Mouse (Mus musculus) T-helper 2 cell (primary cell): ENCODE results near the gene Atp6v1f.

Experiments
- in situ Hi-C: fragments of 300-600 bp; cut with MboI, MseI; formaldehyde crosslinking; loops from one replicate; pipeline ENCODE4 v1.15.1; 2025; ENCODE audit warnings: high pct_unique_total_duplicates

Atp6v1f gene

DNA sequence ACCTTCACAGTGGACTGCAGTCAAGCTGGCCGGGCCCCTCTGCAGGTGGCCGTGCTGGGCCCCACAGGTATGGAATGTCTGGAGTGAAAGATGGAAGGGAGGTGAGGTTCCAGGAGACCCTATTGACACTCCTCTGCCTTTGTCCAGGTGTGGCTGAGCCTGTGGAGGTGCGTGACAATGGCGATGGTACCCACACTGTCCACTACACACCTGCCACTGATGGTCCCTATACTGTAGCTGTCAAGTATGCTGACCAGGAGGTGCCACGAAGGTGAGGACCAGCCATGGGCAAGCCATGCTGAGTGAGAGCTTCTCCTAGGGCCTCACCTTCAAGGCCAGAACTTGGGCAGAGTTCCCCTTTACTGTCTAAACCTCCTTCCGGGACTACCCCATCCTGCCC is 16.9 kb upstream of the Atp6v1f start:
- in situ Hi-C loops: no loop called here

- in situ Hi-C loops: no loop called here
Measured at GRCm38 (mm10) chr6:29461502-29461901, 6.0 kb upstream of the Atp6v1f start.

GRCm38 (mm10) chr6:29463388-29463787 is 4.1 kb upstream of the Atp6v1f start:
- in situ Hi-C loops: no loop called here

- in situ Hi-C loops: no loop called here
Measured at GRCm38 (mm10) chr6:29468851-29469250, 1.3 kb downstream of the Atp6v1f start.

DNA sequence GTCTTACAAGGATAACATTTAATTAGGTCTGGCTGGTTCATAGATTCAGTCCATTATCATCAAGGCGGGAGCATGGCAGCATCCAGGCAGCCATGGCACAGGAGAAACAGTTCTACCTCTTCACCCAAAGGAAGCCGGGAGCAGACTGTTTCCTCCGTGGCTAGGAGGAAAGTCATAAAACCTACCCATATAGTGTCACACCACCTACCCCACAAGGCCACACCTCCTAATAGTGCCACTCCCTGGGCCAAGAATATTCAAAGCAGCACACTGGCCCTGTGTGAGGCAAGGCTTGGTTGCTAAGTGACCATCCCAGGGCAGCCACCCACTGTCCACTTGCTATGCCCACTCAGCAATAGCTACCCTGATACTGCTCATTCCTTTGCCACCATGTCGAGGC is 3.6 kb downstream of the Atp6v1f start, which contains the start of gene Atp6v1fnb:
TSS of gene Atp6v1fnb (plus strand) at position 301 of the 400 bp plus-strand sequence.
- in situ Hi-C loops: no loop called here

DNA sequence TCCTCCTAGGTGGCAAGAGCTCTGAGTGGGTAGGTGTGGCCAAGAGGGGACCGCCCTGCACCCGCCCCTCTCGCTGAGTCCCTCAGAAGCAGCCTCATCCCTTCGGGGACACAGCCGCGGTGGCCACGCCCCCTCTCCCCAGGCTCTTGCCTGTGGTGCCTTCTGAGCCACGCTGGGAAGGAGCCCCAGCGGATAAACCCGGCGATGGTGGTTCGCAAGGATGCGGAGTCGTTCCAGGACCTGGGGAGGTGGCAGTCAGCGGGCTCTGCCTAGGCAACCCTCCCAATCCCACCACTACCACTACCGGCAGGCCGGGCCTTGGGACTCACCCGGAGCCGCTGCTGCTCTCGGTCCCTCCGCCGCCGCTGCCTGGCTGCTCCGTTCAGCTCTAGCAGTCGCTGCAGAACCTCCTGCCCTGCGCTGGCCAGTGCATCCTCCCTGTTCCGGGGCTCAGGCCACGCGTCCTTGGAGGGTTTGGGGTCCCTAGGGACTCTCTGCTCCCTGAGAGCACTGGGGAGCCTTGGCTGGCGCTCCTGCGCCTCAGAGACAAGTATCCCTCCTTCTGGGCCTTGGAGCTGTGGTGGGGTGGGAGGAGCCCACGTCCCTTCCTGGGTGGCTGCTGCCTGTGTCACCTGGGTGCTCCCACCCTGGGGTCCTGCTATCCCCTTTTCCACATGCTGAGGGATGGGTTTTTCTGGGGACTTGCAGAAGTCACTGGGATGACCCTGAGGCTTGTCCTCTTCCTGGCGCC is 6.6 kb downstream of the Atp6v1f start:
- in situ Hi-C loops: no loop called here

DNA sequence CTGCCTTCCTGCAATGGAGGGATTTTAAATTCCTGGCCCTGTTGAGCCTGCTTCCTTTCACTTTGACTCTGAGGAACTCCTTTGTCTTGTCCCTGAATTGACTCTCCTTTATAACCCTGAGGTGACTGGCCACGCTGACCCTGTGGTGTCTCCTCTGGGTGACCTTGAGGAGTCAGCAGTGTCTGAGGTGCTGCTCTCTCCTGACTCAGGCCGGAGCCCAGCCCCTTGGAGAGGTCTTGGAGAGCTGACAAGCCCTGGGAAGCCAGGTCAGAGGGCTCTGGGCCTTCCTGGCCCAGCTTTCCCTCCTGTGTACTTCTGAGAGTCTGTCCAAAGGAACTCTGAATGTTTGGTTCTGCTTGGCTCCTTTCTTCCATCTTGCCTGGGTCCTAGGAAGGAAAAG is 7.2 kb downstream of the Atp6v1f start:
- in situ Hi-C loops: no loop called here

DNA sequence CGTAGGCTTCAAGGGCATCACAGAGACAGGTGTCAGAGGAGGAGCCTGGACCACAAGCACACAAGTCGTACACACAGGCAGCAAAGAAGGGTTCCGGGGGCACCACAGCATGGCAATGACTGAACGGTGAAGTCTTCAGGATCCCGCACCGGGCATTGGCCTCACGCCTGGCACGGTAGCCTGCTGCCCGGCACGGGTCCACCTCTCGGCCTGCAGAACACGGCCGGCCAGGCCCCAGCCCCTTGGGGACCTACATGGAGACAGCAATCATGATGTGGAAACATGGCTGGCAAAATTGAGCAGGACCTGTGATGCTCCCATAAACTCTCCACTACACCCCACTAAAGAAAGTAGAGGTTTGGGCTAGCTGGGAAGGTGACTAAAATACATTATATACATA is 15.2 kb downstream of the Atp6v1f start:
- in situ Hi-C loops: no loop called here

DNA sequence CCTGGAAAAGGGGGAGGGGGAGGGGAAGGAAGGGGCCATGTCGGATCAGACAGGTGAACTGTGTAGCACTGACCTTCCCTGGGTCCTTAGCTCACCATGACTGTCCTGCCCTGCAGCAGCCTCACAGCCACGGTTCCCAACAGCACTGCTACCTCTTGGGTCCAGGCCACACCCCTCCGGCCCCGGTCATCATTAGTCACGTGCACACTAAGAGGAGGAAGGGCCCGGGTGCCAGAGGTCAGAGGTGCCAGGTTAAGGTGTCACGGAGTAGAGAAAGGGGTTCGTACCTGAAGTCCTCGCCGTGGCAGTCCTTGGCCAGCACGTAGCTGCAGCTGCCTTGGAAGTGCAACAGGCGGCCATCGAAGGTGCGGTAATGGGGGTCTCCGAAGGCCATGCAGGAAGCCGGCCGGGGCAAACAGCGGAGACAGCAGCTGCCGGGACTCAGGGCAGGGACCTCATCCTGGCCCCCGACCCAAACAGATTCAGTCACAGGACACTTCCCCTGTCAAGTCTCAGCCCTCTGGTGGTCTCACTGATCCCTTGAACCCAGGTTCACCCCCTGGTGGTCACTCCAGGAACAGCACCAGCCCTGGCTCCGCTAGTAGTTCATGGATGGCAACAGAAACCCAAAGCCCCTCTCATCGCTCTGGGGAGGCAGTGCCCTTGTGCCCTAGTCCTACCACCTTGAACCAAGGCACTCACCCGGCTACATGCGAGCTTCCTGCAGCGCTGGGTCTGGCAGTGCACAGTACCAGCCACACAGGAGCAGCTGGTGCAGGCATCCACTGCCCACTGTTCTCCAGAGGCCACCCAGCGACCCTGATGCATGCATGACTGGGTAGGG is 17.4 kb downstream of the Atp6v1f start:
- in situ Hi-C loops: no loop called here

GRCm38 (mm10) chr6:29485951-29486350 is 18.4 kb downstream of the Atp6v1f start:
- in situ Hi-C loops: no loop called here

DNA sequence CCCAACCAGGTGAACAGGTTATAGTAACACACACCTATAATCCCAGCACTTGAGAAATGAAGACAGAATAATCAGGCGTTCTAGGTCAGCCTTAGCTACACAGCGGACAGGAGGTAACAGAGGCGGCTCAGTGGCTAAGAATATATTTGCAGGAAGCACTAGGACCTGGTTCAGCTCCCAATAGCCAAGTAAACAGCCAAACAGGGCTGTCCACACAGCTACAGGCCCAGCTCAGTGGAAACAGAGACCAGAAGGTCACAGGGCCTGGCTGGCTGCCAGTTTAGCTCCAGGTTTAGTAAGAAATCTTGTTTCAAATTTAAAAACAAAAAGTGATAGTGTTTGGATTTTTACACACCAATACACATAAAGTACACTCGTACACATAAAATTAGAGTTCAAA is 26.6 kb downstream of the Atp6v1f start:
- in situ Hi-C loops: no loop called here

GRCm38 (mm10) chr6:29496270-29496669 is 28.8 kb downstream of the Atp6v1f start:
- in situ Hi-C loops: no loop called here

- in situ Hi-C loops: no loop called here
Measured at GRCm38 (mm10) chr6:29497791-29498190, 30.3 kb downstream of the Atp6v1f start.

DNA sequence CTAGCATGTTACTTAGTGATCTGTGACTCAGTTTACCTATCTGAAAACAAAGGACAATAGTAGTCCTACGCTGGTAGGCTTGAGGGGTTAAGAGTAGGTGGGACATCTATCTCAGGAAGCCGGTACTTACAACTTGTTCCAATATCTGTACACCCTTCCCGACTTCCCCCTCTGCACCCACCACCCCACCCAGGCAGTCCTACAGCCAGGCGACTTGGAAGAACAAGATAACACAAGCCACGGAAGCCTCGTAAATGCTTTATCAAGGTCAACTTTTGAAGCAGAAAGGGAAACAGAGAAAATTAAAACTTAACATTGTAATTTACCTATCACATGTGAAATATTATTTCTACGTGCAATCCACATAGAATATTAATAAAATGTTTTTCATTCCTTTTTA is 32.7 kb downstream of the Atp6v1f start:
- in situ Hi-C loops: no loop called here

DNA sequence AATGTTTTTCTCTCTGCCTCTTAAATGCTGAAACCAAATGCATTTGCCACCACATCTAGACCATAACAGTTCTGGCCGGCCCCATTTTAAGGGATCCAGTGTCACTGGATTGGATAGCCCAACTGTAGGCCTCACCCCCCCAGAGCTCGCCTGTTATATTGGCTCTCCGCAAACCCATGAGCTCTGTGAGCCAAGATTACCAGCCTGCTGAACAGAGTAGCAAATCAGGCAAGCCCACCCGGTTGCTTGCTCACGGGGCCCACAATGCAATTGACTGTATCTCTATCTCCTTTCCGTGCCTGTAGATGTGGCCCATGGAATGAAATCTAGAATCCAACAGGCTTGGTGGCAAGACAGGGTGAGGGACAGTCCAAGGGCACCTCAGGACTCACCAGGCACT is 33.3 kb downstream of the Atp6v1f start:
- in situ Hi-C loops: no loop called here

DNA sequence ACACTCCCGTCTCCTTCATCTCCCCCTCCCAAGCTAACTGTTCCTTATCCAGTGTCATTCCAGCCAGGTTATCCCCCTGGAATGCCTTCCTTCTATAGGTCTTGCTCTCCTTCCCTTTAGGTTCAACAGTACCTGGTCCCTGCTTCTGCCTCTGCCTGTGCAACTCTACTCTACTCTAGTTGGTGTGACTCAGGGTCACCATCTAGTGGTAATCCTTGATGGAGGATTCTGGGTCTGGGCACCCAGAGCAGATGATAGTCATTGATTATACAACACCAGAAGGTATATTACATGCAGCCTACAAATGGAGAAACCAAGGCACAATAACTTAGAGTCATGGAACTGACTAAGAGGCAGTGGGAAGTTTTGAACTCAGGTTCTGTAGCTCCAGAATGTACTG is 34.1 kb downstream of the Atp6v1f start:
- in situ Hi-C loops: no loop called here

GRCm38 (mm10) chr6:29505493-29505892 is 38.0 kb downstream of the Atp6v1f start:
- in situ Hi-C loops: no loop called here

DNA sequence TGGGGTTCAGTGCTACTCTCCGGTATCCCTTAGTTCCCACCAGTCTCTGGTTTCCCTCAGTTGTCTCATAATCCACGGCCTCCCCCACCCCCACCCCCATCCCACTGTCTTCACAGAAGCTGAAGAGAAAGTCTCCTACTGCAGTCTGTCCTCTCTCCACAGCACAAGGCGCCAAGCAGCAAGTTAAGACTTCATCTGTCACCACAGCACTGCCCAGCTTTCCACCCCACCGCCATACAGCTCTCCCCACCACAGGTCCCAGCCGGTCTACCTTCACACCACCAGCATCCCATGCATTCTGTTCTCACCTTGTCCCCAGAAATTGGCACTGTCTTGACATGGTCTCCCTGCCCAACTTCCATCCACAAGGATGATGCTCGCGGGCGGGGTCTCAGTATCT is 39.3 kb downstream of the Atp6v1f start:
- in situ Hi-C loops: no loop called here

DNA sequence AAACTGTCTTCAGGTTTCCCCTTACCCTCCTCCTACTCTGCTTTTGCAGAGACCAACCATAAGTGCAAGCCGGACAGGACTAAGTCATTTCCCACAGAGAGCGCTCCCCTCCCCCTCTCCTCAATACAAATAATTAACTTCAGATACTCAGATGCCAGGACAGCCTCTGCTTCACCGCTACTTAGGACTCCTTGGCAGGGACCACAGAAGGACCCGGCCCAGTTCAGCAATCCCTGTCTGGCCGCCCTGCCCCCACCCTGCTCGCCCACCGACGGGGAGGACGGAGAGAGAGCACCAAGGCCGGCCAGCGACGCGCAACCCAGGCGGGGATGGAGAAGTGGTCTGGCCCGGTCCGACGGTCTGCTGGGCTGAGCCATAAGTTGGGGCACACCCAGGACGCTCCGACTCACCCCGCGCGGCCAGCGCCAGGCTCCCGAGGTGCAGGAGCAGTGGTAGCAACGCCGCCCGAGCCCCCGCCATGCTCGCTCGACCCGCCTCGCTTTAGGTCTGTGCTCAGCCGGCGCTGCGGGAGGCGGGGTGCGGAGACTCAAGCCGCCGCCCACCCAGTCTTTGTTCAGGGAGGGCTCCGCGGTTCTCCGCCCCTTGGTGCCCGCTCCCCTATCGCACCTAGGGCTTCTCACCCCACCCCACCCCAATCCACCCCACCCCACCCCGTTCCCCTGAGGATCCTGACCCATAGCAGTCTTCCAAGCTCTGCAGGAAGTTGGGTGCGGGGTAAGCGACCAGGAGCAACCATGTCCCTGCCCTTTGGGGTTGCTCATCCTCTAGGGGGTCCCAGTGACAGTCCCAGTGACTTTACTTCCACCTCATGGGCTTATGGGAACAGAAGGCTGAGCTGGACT is 40.2 kb downstream of the Atp6v1f start, which contains the start of gene Kcp:
TSS of gene Kcp (minus strand) at position 506 of the 863 bp plus-strand sequence.
- in situ Hi-C loops: no loop called here

- in situ Hi-C loops: no loop called here
Measured at GRCm38 (mm10) chr6:29509086-29509485, 41.6 kb downstream of the Atp6v1f start.

DNA sequence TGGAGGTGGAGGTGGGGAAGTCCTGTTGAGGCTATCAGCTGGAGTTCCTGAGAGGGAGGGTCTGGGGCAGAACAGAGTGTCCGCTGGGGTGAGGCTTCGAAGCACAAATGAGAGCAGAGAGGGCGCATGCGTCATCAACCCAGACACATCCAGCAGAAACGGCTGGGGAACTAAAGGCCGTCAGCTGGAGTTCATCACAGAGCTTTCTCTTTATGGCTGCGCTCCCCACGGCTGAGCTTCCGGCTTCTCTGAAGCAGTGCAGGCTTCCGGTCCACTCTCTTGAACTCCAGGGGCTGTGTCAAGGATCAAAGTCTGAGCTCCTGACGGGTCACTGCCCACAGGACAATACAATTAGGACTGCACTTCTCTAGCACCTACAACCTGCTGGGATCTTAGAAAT is 45.8 kb downstream of the Atp6v1f start:
- in situ Hi-C loops: no loop called here

DNA sequence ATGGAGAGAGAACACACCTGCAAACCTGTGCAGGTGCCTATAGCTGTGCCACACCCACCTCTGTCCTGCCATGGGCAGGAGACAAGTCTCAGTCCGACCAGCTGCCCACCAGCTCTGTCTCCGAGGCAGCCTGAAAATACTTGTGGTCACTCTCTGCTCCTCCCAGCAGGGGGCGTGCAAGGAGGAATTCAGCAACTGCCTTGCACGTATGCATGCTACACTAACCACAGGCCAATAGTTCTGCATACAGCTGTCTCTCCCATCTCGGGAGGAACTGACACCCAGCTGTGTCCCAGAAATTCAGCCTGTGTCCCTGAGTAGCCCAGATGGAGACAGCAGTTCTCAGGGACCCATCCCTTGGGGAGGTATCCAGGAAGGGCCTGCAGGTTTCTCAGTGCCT is 49.6 kb downstream of the Atp6v1f start:
- in situ Hi-C loops: no loop called here
